Mouse (Mus musculus) ES-E14 (cell line): ENCODE data around the gene Slamf9.

ENCODE experiments used
- CHD2 ChIP-seq: IDR thresholded peaks from 2 replicates; pipeline ENCODE4 v1.6.1; 2014; ENCODE audit warnings: mild to moderate bottlenecking, low read depth, low read length, inconsistent platforms
- HCFC1 ChIP-seq: IDR thresholded peaks from 2 replicates; pipeline ENCODE4 v1.6.1; 2012; ENCODE audit warnings: low read length, inconsistent platforms, borderline replicate concordance; ENCODE audit not compliant: insufficient read depth
- MAFK ChIP-seq: IDR thresholded peaks from 2 replicates; pipeline ENCODE4 v1.6.1; 2014; ENCODE audit warnings: mild to moderate bottlenecking, low read depth, low read length, inconsistent platforms; ENCODE audit not compliant: insufficient read depth
- ZC3H11A ChIP-seq: IDR thresholded peaks from 2 replicates; pipeline ENCODE4 v1.6.1; 2012; ENCODE audit warnings: low read depth, mild to moderate bottlenecking, inconsistent platforms, low read length, borderline replicate concordance
- ZNF384 ChIP-seq: IDR thresholded peaks from 2 replicates; pipeline ENCODE4 v1.6.1; 2012; ENCODE audit warnings: low read depth, low read length, inconsistent platforms

GRCm38 (mm10) chr1:172526380-172527081, 51.4 kb downstream of the Slamf9 start:
- TF ChIP-seq ZC3H11A (no peak), HCFC1 (no peak), ZNF384 (no peak), CHD2 (no peak), MAFK (no peak)
